Mouse (Mus musculus) ES-E14 (cell line): ENCODE results near the gene Slc30a4.

Experiments
- MAFK ChIP-seq: IDR thresholded peaks from 2 replicates; pipeline ENCODE4 v1.6.1; 2014; ENCODE audit warnings: mild to moderate bottlenecking, low read depth, low read length, inconsistent platforms; ENCODE audit not compliant: insufficient read depth
- ZC3H11A ChIP-seq: IDR thresholded peaks from 2 replicates; pipeline ENCODE4 v1.6.1; 2012; ENCODE audit warnings: low read depth, mild to moderate bottlenecking, inconsistent platforms, low read length, borderline replicate concordance

DNA sequence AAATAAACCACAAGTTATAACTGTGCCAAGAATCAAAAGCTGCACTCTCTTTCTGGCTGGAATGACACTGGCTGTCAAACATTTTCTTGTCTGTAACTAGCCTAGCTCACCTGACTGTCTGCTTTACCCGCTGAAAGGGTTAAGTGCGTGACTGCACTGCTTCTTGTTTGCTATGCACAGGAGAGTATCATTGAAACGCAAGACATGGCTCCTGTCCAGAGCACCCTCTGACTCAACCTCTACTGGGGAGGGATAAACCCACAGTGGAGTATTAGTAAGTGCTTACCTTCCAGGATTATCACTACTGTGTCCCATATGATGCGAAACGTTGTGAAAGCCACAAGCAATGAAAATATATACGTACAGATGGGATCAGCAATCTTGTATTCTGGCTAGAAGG lies 15.8 kb downstream of the Slc30a4 start:
- TF ChIP-seq MAFK (no peak), ZC3H11A (no peak)
